Mouse (Mus musculus): ENCODE measurements around the gene AU022252. TPM values are rescaled to one million over a fixed set of nuclear protein-coding genes. Genes with fewer than 3 reads are reported as not detected.

Gene AU022252
- total and polyA plus RNA-seq, 3 experiments, result 12.3 to 24.9 TPM; not detected in 1

GRCm38 (mm10) chr4:119263459-119263858 is 30.9 kb upstream of the AU022252 start:
- Histone ChIP-seq H3K27ac (ENCODE audit: control insufficient read depth, low read depth, low read length) (no peak overlapping the region), H3K27me3 (ENCODE audit: control insufficient read depth in 1 of 2, insufficient read depth in 2 of 2, low read length in 2 of 2) (no peaks in the 10 kb centered on the region), H3K36me3 (ENCODE audit: control insufficient read depth in 1 of 2, insufficient read depth in 2 of 2, low read length in 2 of 2) (no peaks in the 10 kb centered on the region), H3K79me2 (ENCODE audit: control insufficient read depth, insufficient read depth, low read length, poor library complexity) (no peaks in the 10 kb centered on the region), H3K9ac (ENCODE audit: control insufficient read depth, low read depth, low read length, poor library complexity, severe bottlenecking) (no peak overlapping the region), H3K9me3 (replicated peaks; ENCODE audit: insufficient read depth, low read length) (no peaks in the 10 kb centered on the region), H3K4me1 (ENCODE audit: control insufficient read depth in 1 of 2, insufficient read depth in 2 of 2, low read length in 2 of 2) (0 out of 4 replicates have a peak, but pooled peaks cover 0 to 2% of the 10 kb centered on the region in 2 experiments), H3K4me3 (ENCODE audit: control insufficient read depth in 1 of 2, insufficient read depth in 1 of 2, low read depth in 2 of 2, low read length in 2 of 2) (no peak overlapping the region)
- no peak for DNase-seq (ENCODE audit: low read depth, low spot score)
- TF ChIP-seq POLR2AphosphoS5 (IDR thresholded peaks at IDR 0.05; ENCODE audit: borderline replicate concordance, low read depth, low read length) (no peak), BHLHE40 (IDR thresholded peaks at IDR 0.05; ENCODE audit: borderline replicate concordance, low read depth, low read length) (no peak), SMC3 (IDR thresholded peaks at IDR 0.05; ENCODE audit: low read depth, low read length) (no peak), GATA1 (IDR thresholded peaks at IDR 0.05; ENCODE audit: low read depth, low read length) (no peak), RCOR1 (IDR thresholded peaks at IDR 0.05; ENCODE audit: low read depth, low read length) (no peak), CHD1 (IDR thresholded peaks at IDR 0.05; ENCODE audit: low read depth, low read length) (no peak), USF2 (IDR thresholded peaks at IDR 0.05; ENCODE audit: borderline replicate concordance in 1 of 2, insufficient read depth in 1 of 2, low read depth in 1 of 2, low read length in 2 of 2) (no peak), MXI1 (IDR thresholded peaks at IDR 0.05; ENCODE audit: low read depth, low read length) (no peak), TCF12 (IDR thresholded peaks at IDR 0.05; ENCODE audit: low read depth, low read length) (no peak), TBP (IDR thresholded peaks at IDR 0.05; ENCODE audit: low read depth, low read length) (no peak), GABPA (IDR thresholded peaks at IDR 0.05; ENCODE audit: low read depth, low read length) (no peak), ZMIZ1 (IDR thresholded peaks at IDR 0.05; ENCODE audit: low read depth, low read length) (no peak), MAZ (IDR thresholded peaks at IDR 0.05; ENCODE audit: low read depth, low read length) (no peak), CHD2 (IDR thresholded peaks at IDR 0.05; ENCODE audit: low read length) (no peak), MAX (IDR thresholded peaks at IDR 0.05; ENCODE audit: low read length) (no peak)

GRCm38 (mm10) chr4:119262483-119262882 is 30.0 kb upstream of the AU022252 start:
- H3K4me3 ChIP-seq (ENCODE audit: control insufficient read depth in 1 of 2, insufficient read depth in 1 of 2, low read depth in 2 of 2, low read length in 2 of 2), result no peak overlapping the region
- H3K27ac ChIP-seq (ENCODE audit: control insufficient read depth, low read depth, low read length), result no peak overlapping the region
- H3K79me2 ChIP-seq (ENCODE audit: control insufficient read depth, insufficient read depth, low read length, poor library complexity), result no peaks in the 10 kb centered on the region
- no peaks in the 10 kb centered on the region for H3K36me3 ChIP-seq (ENCODE audit: control insufficient read depth in 1 of 2, insufficient read depth in 2 of 2, low read length in 2 of 2)
- no peaks in the 10 kb centered on the region for H3K27me3 ChIP-seq (ENCODE audit: control insufficient read depth in 1 of 2, insufficient read depth in 2 of 2, low read length in 2 of 2)
- H3K9me3 ChIP-seq (replicated peaks; ENCODE audit: insufficient read depth, low read length), result no peaks in the 10 kb centered on the region
- no peak for DNase-seq (ENCODE audit: low read depth, low spot score)
- H3K9ac ChIP-seq (ENCODE audit: control insufficient read depth, low read depth, low read length, poor library complexity, severe bottlenecking), result no peak overlapping the region
- TF ChIP-seq CTCF (IDR thresholded peaks at IDR 0.05 in 2 of 3, conservative IDR thresholded peaks at IDR 0.05 in 1 of 3; ENCODE audit: control insufficient read depth in 1 of 3, insufficient read depth in 1 of 3, low read depth in 2 of 3, low read length in 3 of 3, poor library complexity in 1 of 3, severe bottlenecking in 1 of 3) (no peak), NRF1 (IDR thresholded peaks at IDR 0.05; ENCODE audit: insufficient read depth, low read depth, low read length, poor library complexity, severe bottlenecking) (no peak), SIN3A (IDR thresholded peaks at IDR 0.05; ENCODE audit: low read length) (no peak), USF1 (IDR thresholded peaks at IDR 0.05; ENCODE audit: low read depth, low read length) (no peak), MAFK (IDR thresholded peaks at IDR 0.05; ENCODE audit: borderline replicate concordance, low read depth, low read length) (no peak), TBP (IDR thresholded peaks at IDR 0.05; ENCODE audit: low read depth, low read length) (no peak), MAX (IDR thresholded peaks at IDR 0.05; ENCODE audit: low read length) (no peak)
- H3K4me1 ChIP-seq (ENCODE audit: control insufficient read depth in 1 of 2, insufficient read depth in 2 of 2, low read length in 2 of 2), result 0 out of 4 replicates have a peak, but pooled peaks cover 0 to 2% of the 10 kb centered on the region in 2 experiments

Data from MEL (cell line).